Mouse (Mus musculus) bone marrow macrophage, adult 2 months (primary cell): ENCODE data around the gene Fmod.

ENCODE experiments used
- CTCF ChIP-seq: IDR thresholded peaks from 2 replicates; pipeline ENCODE4 v1.5.1; 2012; ENCODE audit warnings: low read depth, mild to moderate bottlenecking, low read length, moderate library complexity
- POLR2A ChIP-seq: IDR thresholded peaks from 2 replicates; pipeline ENCODE4 v1.6.1; 2012; ENCODE audit warnings: mild to moderate bottlenecking, low read depth, low read length, borderline replicate concordance

- no peak for TF ChIP-seq POLR2A
- TF ChIP-seq CTCF, result no peak
Observed at GRCm38 (mm10) chr1:134038336-134038735, 1.3 kb downstream of the Fmod start.
